Mouse (Mus musculus): Measurements from ENCODE around the gene Grasp. TPM values are rescaled to one million over a fixed set of nuclear protein-coding genes. Genes with fewer than 3 reads are reported as not detected.

Gene Grasp
- polyA plus RNA-seq, 1 experiment = 6.2 TPM

DNA sequence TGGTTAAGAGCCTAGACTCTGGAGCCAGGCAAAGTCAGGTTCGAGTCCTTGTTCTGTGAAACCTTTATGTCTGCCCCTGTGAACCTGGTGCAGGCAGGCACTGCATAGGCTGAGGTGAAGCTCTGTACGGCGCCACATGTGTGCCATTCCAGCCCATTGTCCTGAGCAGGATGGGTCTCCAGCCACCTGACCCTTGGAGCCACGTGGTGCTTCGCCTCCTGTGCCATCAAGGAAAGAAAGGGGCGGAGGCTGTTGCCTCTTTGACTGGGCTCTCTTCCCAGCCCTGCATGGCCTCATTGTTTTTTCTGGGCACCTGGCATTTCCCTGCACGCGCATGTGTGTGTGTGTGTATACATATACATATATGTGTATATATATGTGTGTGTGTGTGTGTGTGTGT is 15.8 kb downstream of the Grasp start:
- no peak for DNase-seq
- H3K27me3 ChIP-seq (replicated peaks; ENCODE audit: control insufficient read depth, insufficient read depth, low read length) = no peaks in the 10 kb centered on the region
- no peak overlapping the region for H3K27ac ChIP-seq (ENCODE audit: insufficient read depth, low read depth, low read length)
- TF ChIP-seq POLR2A (IDR thresholded peaks at IDR 0.05; ENCODE audit: low read depth, low read length) (no peak), CTCF (conservative IDR thresholded peaks at IDR 0.05; ENCODE audit: insufficient read depth, insufficient read length, low read depth, low read length) (no peak)
- H3K4me1 ChIP-seq (ENCODE audit: control insufficient read depth, insufficient read depth, low read length) = 0 out of 2 replicates have a peak, but pooled peaks cover 6% of the 10 kb centered on the region
- no peak overlapping the region for H3K4me3 ChIP-seq (ENCODE audit: insufficient read depth, low read depth, low read length)
- WGBS = 77% methylated on average over 8 of the region's 8 CpGs
- H3K36me3 ChIP-seq (ENCODE audit: control insufficient read depth, insufficient read depth, low read length) = no peaks in the 10 kb centered on the region

DNA sequence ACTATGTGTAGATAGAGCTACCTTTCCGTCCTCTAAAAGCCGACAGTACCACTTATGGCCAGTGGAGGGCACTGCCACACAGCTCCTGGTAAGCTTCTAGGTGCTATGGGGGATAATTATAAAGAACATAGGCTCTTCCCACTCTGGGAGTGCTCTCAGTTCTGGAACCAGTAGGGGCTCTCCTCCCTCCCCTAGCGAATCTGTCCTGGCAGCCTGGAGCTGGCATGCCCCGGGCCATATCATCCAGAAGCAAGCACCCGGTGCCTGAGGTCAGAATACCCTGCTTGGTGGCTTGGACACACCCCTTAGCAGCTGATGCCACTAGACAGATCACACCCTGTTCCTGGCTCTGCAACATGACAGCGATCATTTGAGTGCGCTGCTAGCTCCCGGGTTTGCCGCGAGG is 16.8 kb downstream of the Grasp start:
- Histone ChIP-seq H3K4me3 (ENCODE audit: insufficient read depth, low read depth, low read length) (no peak overlapping the region), H3K27me3 (replicated peaks; ENCODE audit: control insufficient read depth, insufficient read depth, low read length) (no peaks in the 10 kb centered on the region), H3K27ac (ENCODE audit: insufficient read depth, low read depth, low read length) (peak overlapping the region; percentile 47), H3K36me3 (ENCODE audit: control insufficient read depth, insufficient read depth, low read length) (no peaks in the 10 kb centered on the region), H3K4me1 (ENCODE audit: control insufficient read depth, insufficient read depth, low read length) (0 out of 2 replicates have a peak, but pooled peaks cover 6% of the 10 kb centered on the region)
- WGBS = 3% methylated on average over 10 of the region's 10 CpGs
- peak; percentile 91 for DNase-seq
- TF ChIP-seq POLR2A (IDR thresholded peaks at IDR 0.05; ENCODE audit: low read depth, low read length) (no peak), CTCF (conservative IDR thresholded peaks at IDR 0.05; ENCODE audit: insufficient read depth, insufficient read length, low read depth, low read length) (peak; percentile 94)

DNA sequence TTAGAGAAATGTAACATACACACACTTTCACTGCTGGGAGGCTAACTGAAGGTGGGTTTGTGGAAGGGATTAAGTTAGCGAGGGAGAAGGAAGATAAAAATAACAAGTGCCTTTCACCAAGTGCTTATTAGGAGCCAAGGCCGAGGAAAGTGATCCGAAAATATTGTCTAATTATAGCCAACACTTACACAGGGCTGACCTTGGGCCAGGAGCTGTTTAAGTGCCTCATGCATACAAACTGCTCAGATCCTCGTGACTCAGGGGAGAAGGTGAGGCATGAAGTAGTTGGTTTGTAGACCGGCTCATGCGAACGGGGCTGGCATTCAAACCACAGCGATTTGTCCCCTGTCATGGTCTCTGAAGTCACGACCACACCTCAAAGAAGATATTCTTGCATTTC is 17.2 kb downstream of the Grasp start:
- H3K27me3 ChIP-seq (replicated peaks; ENCODE audit: control insufficient read depth, insufficient read depth, low read length) = no peaks in the 10 kb centered on the region
- 36% methylated on average over 9 of the region's 9 CpGs for WGBS
- H3K27ac ChIP-seq (ENCODE audit: insufficient read depth, low read depth, low read length) = peak overlapping the region; percentile 47
- no peak for TF ChIP-seq CTCF (conservative IDR thresholded peaks at IDR 0.05; ENCODE audit: insufficient read depth, insufficient read length, low read depth, low read length)
- no peak for TF ChIP-seq POLR2A (IDR thresholded peaks at IDR 0.05; ENCODE audit: low read depth, low read length)
- H3K4me1 ChIP-seq (ENCODE audit: control insufficient read depth, insufficient read depth, low read length) = 0 out of 2 replicates have a peak, but pooled peaks cover 6% of the 10 kb centered on the region
- no peaks in the 10 kb centered on the region for H3K36me3 ChIP-seq (ENCODE audit: control insufficient read depth, insufficient read depth, low read length)
- no peak overlapping the region for H3K4me3 ChIP-seq (ENCODE audit: insufficient read depth, low read depth, low read length)
- peak; percentile 57 for DNase-seq

DNA sequence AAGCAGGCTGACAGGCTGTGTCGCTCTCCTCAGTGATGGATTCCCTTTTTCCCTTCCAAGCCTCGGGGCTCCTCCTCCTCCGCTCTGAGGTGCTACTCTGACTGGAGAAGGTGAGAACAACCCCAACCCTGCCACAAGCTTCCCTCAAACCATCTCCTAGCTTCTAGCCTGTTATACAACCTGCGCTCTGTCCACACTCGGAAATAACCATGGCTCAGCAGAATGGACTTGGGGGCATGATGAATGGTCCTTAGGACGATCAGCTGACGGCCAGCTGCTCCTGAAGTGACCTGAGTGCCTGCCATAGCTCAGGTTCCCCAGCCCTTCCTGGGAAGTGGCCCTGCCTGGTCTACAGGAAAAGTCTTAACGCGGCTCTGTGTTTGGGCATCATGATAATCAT is 17.9 kb downstream of the Grasp start:
- Histone ChIP-seq H3K4me3 (ENCODE audit: insufficient read depth, low read depth, low read length) (no peak overlapping the region), H3K4me1 (ENCODE audit: control insufficient read depth, insufficient read depth, low read length) (peaks cover 6% of the 10 kb centered on the region; the same call in 1 of the 2 replicates), H3K36me3 (ENCODE audit: control insufficient read depth, insufficient read depth, low read length) (no peaks in the 10 kb centered on the region), H3K27ac (ENCODE audit: insufficient read depth, low read depth, low read length) (peak overlapping the region; percentile 13; the same call in 1 of the 2 replicates), H3K27me3 (replicated peaks; ENCODE audit: control insufficient read depth, insufficient read depth, low read length) (no peaks in the 10 kb centered on the region)
- WGBS = 60% methylated on average over 9 of the region's 9 CpGs
- TF ChIP-seq POLR2A (IDR thresholded peaks at IDR 0.05; ENCODE audit: low read depth, low read length) (no peak), CTCF (conservative IDR thresholded peaks at IDR 0.05; ENCODE audit: insufficient read depth, insufficient read length, low read depth, low read length) (no peak)
- DNase-seq = no peak

DNA sequence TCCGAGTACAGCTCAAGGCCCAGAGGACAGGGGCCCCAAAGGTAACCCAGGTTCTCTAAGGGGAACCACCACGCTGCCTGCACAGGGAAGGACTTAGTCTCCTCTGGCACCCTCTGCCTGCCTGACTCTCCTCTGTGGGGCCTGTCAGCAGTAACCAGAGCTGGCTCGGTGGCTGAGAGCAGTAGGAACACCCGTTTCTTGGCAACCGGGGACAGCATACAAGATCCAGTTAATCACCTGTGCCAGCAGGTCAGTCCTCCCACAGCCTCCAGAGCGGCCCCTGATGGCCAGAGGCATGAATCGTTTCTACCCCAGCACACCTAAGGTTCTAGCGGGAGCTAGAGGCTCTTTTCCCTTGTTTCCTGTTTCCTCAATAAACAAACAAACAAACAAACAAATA is 18.7 kb downstream of the Grasp start:
- Histone ChIP-seq H3K4me1 (ENCODE audit: control insufficient read depth, insufficient read depth, low read length) (peaks cover 6% of the 10 kb centered on the region; the same call in 1 of the 2 replicates), H3K27me3 (replicated peaks; ENCODE audit: control insufficient read depth, insufficient read depth, low read length) (no peaks in the 10 kb centered on the region), H3K4me3 (ENCODE audit: insufficient read depth, low read depth, low read length) (no peak overlapping the region), H3K27ac (ENCODE audit: insufficient read depth, low read depth, low read length) (peak overlapping the region; percentile 13; the same call in 1 of the 2 replicates), H3K36me3 (ENCODE audit: control insufficient read depth, insufficient read depth, low read length) (no peaks in the 10 kb centered on the region)
- peak; percentile 87 for DNase-seq
- no peak for TF ChIP-seq POLR2A (IDR thresholded peaks at IDR 0.05; ENCODE audit: low read depth, low read length)
- peak; percentile 69 for TF ChIP-seq CTCF (conservative IDR thresholded peaks at IDR 0.05; ENCODE audit: insufficient read depth, insufficient read length, low read depth, low read length)
- WGBS = 26% methylated on average over 8 of the region's 8 CpGs

DNA sequence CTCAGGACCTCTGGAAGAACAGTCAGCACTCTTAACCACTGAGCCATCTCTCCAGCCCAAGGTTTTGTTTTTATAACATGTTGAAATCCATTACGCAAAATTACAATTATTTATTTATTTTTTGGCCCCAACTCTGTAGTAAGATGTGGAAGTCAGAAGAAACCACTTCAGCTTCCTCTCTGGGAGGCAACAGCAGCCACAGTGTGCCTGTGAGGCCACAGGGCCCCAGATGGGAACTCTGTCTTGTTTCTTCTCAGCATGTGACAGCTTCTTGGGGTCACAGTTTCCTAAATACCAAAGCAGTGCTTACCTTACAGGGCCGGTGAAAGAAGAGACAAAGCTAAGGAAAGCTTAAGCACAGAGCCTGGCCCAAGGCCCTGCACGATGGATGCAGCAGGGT is 20.0 kb downstream of the Grasp start:
- Histone ChIP-seq H3K27me3 (replicated peaks; ENCODE audit: control insufficient read depth, insufficient read depth, low read length) (no peaks in the 10 kb centered on the region), H3K4me1 (ENCODE audit: control insufficient read depth, insufficient read depth, low read length) (peaks cover 6% of the 10 kb centered on the region; the same call in 1 of the 2 replicates), H3K27ac (ENCODE audit: insufficient read depth, low read depth, low read length) (no peak overlapping the region), H3K4me3 (ENCODE audit: insufficient read depth, low read depth, low read length) (no peak overlapping the region), H3K36me3 (ENCODE audit: control insufficient read depth, insufficient read depth, low read length) (no peaks in the 10 kb centered on the region)
- no peak for DNase-seq
- WGBS = 77% methylated on average over 3 of the region's 3 CpGs
- TF ChIP-seq POLR2A (IDR thresholded peaks at IDR 0.05; ENCODE audit: low read depth, low read length) = no peak
- no peak for TF ChIP-seq CTCF (conservative IDR thresholded peaks at IDR 0.05; ENCODE audit: insufficient read depth, insufficient read length, low read depth, low read length)

DNA sequence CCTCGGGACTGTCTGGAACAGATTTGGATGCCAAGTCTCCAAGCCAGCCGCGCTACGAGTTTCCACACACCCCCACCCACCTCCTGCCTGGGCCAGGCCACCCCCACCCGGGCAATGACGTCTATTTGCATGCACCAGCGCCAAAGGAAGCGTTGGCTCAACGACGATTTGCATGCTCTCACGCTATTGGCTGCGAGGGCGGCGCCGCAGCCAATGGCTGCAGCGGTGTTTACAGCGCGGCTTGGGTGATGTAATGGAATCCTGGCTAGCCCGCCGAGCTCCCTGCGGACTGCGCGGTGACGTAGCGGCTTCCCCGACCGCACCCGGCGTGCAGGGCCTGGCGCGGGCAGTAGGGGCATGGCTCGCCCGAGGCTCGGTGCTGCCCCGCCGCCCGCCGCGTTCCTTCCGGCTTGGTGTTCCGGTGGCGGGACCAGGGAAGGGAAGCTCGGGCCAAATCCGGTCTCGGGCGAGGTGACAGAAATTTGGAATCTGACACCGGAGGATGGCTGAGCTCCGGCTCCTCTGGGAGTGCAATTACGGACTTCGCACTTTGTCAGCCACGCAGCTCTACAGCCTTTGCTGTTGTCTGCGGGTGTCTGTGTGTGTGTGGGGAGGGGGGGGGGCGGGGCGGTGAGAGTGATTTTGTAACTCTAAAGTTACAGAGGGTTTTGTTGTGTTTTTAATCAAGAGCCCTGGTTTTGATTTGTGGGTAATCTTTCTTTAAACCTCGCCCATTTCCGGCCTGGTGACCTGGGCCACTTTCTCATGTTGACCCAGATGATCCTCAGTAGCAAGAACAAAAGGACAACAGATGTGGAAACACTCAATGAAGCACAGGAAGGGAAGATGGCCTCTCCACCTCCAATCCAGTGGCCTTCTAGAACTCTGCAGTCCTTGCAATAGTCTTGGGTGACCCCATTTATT is 22.5 kb downstream of the Grasp start:
- H3K27me3 ChIP-seq (replicated peaks; ENCODE audit: control insufficient read depth, insufficient read depth, low read length) = no peaks in the 10 kb centered on the region
- peak overlapping the region; percentile 64 for H3K27ac ChIP-seq (ENCODE audit: insufficient read depth, low read depth, low read length)
- DNase-seq = peak; percentile 99
- peak overlapping the region; percentile 26 for H3K4me3 ChIP-seq (ENCODE audit: insufficient read depth, low read depth, low read length)
- TF ChIP-seq POLR2A (IDR thresholded peaks at IDR 0.05; ENCODE audit: low read depth, low read length) (peak; percentile 30), CTCF (conservative IDR thresholded peaks at IDR 0.05; ENCODE audit: insufficient read depth, insufficient read length, low read depth, low read length) (peak; percentile 25; the same call in 1 of the 2 replicates)
- peaks cover 3% of the 10 kb centered on the region; the same call in 1 of the 2 replicates for H3K4me1 ChIP-seq (ENCODE audit: control insufficient read depth, insufficient read depth, low read length)
- no peaks in the 10 kb centered on the region for H3K36me3 ChIP-seq (ENCODE audit: control insufficient read depth, insufficient read depth, low read length)
- 1% methylated on average over 56 of the region's 56 CpGs for WGBS
